Mouse (Mus musculus): Measurements from ENCODE around the gene Accsl. TPM values are rescaled to one million over a fixed set of nuclear protein-coding genes. Genes with fewer than 3 reads are reported as not detected.

The Accsl gene
- polyA plus RNA-seq, 1 experiment, result not detected

DNA sequence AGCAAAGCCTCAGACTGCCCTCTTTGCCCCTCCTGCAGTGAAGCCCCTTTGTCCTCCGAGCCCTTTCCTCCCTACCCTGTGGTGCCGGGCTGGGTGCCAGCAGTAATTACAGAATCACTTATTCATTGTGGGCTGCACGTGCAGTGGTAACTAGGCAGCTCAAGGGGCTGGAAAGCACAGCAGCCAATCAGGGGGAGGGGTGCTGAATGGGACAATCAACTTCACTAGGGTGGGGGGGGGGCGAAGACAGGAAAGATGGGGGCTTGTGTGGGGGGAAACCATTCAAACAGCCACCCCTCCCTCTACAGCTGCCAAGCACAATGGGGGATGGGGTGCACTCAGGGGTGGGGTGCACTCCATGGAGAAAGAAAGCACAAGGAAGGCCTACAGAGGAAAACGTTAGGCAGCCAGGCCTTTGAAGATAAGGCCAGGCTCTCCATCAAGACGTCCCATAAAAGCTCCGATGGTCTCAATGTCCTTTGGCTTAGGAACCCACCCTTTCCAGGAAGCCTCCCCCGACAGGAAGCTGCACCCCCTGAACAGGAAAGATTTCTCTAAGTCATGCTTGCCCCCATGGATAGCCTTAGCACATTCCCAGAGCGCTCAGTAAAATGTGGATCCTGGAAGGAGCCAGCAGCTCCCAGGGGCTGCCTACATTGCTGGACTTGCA is 22.8 kb upstream of the Accsl start:
- Histone ChIP-seq H3K4me1 (ENCODE audit: control insufficient read depth, insufficient read depth, low read length) (peaks cover 11% of the 10 kb centered on the region), H3K4me3 (replicated peaks; ENCODE audit: extremely low read depth, low read depth, low read length) (no peak overlapping the region)
- no peak for DNase-seq
- 13% methylated on average over 9 of the region's 9 CpGs for WGBS
- no peak for TF ChIP-seq CTCF (IDR thresholded peaks at IDR 0.05; ENCODE audit: insufficient read depth, low read length)
- TF ChIP-seq POLR2A (IDR thresholded peaks at IDR 0.05; ENCODE audit: borderline replicate concordance, extremely low read depth, low read depth, low read length), result no peak

DNA sequence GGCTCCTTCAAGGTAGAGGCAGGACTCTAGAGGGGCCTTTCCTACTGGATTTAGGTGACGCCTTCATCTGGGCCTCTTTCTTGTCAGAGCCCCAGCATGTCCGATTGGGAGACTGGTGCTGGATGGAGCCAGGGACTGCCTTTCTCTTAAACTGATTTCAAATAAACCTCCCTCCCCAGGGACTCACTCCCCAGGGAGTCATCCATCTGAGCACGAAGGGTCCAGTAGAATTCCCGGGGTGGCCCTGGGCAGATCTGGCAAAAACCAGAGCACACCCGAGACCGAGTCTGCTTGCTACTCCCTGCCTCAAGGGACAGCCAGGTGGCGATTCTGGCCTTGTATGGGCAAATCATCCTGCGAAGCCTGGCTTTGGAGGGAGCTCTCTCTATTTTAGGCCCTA is 21.2 kb upstream of the Accsl start:
- no peak for TF ChIP-seq CTCF (IDR thresholded peaks at IDR 0.05; ENCODE audit: insufficient read depth, low read length)
- no peak for TF ChIP-seq POLR2A (IDR thresholded peaks at IDR 0.05; ENCODE audit: borderline replicate concordance, extremely low read depth, low read depth, low read length)
- Histone ChIP-seq H3K4me1 (ENCODE audit: control insufficient read depth, insufficient read depth, low read length) (peaks cover 11% of the 10 kb centered on the region), H3K4me3 (replicated peaks; ENCODE audit: extremely low read depth, low read depth, low read length) (no peak overlapping the region)
- no peak for DNase-seq
- 83% methylated on average over 8 of the region's 8 CpGs for WGBS

DNA sequence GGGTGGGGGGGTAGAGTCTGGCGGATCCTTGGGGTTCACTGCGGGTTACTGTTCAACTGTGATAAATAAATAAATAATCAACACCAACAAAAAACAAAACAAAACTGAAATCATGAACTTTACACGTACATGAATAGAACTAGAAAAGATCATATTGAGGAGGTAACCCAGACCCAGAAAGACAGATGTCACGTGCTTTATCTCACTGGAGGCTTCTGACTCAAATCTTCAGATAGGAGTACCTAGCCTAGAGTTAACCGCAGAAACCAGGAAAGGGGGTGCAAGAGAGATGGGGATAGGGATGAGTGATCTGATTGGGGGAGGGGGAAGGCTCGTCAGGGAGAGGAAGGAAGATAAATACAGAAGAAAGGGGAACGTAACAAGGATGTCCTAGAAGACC is 20.1 kb upstream of the Accsl start:
- no peak for TF ChIP-seq POLR2A (IDR thresholded peaks at IDR 0.05; ENCODE audit: borderline replicate concordance, extremely low read depth, low read depth, low read length)
- no peak for TF ChIP-seq CTCF (IDR thresholded peaks at IDR 0.05; ENCODE audit: insufficient read depth, low read length)
- DNase-seq, result no peak
- Histone ChIP-seq H3K4me1 (ENCODE audit: control insufficient read depth, insufficient read depth, low read length) (peaks cover 11% of the 10 kb centered on the region), H3K4me3 (replicated peaks; ENCODE audit: extremely low read depth, low read depth, low read length) (no peak overlapping the region)
- WGBS, result 88% methylated on average over 7 of the region's 7 CpGs

GRCm38 (mm10) chr2:93888366-93888765 is 19.4 kb upstream of the Accsl start:
- no peak for TF ChIP-seq POLR2A (IDR thresholded peaks at IDR 0.05; ENCODE audit: borderline replicate concordance, extremely low read depth, low read depth, low read length)
- TF ChIP-seq CTCF (IDR thresholded peaks at IDR 0.05; ENCODE audit: insufficient read depth, low read length), result no peak
- DNase-seq, result no peak
- Histone ChIP-seq H3K4me1 (ENCODE audit: control insufficient read depth, insufficient read depth, low read length) (peaks cover 11% of the 10 kb centered on the region), H3K4me3 (replicated peaks; ENCODE audit: extremely low read depth, low read depth, low read length) (no peak overlapping the region)
- 84% methylated on average over 6 of the region's 6 CpGs for WGBS

DNA sequence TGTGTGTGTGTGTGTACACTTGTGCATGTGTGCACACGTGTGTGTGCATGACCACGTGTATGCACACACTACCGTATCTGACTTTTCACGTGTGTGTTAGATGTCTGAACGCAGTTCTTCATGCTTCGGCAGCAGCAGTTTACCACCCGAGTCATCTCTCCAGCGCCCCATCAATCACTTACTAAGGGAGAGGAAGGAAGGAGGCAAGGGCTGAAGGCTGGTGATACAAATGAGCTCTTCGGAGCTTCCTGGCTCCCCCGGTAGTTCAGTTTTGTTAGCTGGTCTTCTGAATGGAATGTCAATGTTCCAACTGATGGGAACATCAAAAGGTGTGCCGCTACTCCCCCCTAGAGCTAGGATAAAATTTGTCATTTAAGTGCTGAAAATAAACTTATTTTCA is 18.3 kb upstream of the Accsl start:
- 19% methylated on average over 11 of the region's 11 CpGs for WGBS
- Histone ChIP-seq H3K4me1 (ENCODE audit: control insufficient read depth, insufficient read depth, low read length) (peaks cover 11% of the 10 kb centered on the region), H3K4me3 (replicated peaks; ENCODE audit: extremely low read depth, low read depth, low read length) (no peak overlapping the region)
- DNase-seq, result no peak
- no peak for TF ChIP-seq CTCF (IDR thresholded peaks at IDR 0.05; ENCODE audit: insufficient read depth, low read length)
- TF ChIP-seq POLR2A (IDR thresholded peaks at IDR 0.05; ENCODE audit: borderline replicate concordance, extremely low read depth, low read depth, low read length), result no peak

DNA sequence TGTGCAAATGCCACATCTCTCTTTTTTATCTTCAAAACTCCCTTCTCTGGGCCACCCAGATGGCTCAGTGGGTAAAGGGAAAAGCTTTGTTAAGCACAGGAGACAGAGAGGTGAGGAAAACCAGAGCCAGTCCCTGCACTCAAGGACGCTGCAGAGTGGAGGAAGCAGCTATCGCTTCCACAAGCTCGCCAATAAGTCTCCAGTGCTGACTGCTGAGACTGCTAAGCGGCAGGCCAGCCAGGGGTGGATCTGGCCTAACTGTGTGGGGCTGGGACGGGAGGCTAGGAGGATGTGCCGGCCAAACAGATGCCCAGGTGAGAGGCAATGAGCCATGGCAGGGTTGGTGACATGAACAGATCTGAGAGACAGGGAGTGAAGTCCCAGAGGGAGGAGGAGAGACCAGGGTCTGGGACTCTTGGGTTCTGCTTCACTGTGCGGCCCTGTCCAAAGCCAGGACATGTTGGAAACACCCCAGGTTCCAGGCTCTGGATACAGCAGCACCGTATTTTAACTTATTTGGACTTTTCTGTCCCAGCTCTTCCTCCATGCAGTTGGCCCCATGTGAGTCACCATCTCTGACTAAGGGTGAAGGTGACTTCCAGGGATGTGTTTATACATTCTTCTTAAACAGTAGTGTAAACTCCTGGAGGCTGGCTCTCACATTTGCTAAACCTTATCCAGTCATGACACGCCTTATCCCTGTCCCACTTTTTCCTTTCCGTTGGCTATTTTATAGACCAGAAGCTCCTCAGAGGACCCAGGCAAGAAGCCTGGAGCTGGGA is 17.2 kb upstream of the Accsl start:
- no peak for DNase-seq
- TF ChIP-seq POLR2A (IDR thresholded peaks at IDR 0.05; ENCODE audit: borderline replicate concordance, extremely low read depth, low read depth, low read length), result no peak
- TF ChIP-seq CTCF (IDR thresholded peaks at IDR 0.05; ENCODE audit: insufficient read depth, low read length), result no peak
- 43% methylated on average over 10 of the region's 10 CpGs for WGBS
- Histone ChIP-seq H3K4me3 (replicated peaks; ENCODE audit: extremely low read depth, low read depth, low read length) (no peak overlapping the region), H3K4me1 (ENCODE audit: control insufficient read depth, insufficient read depth, low read length) (peaks cover 8% of the 10 kb centered on the region)

- H3K4me3 ChIP-seq (replicated peaks; ENCODE audit: extremely low read depth, low read depth, low read length), result no peak overlapping the region
- WGBS, result 59% methylated on average over 5 of the region's 5 CpGs
- DNase-seq, result no peak
- TF ChIP-seq POLR2A (IDR thresholded peaks at IDR 0.05; ENCODE audit: borderline replicate concordance, extremely low read depth, low read depth, low read length), result no peak
- TF ChIP-seq CTCF (IDR thresholded peaks at IDR 0.05; ENCODE audit: insufficient read depth, low read length), result no peak
- H3K4me1 ChIP-seq (ENCODE audit: control insufficient read depth, insufficient read depth, low read length), result peaks cover 5% of the 10 kb centered on the region
Observed at GRCm38 (mm10) chr2:93883066-93883465, 14.1 kb upstream of the Accsl start.

GRCm38 (mm10) chr2:93881640-93882367 is 12.8 kb upstream of the Accsl start:
- no peak for DNase-seq
- H3K4me3 ChIP-seq (replicated peaks; ENCODE audit: extremely low read depth, low read depth, low read length), result no peak overlapping the region
- H3K4me1 ChIP-seq (ENCODE audit: control insufficient read depth, insufficient read depth, low read length), result no peaks in the 10 kb centered on the region; the same call in 1 of the 2 replicates
- TF ChIP-seq POLR2A (IDR thresholded peaks at IDR 0.05; ENCODE audit: borderline replicate concordance, extremely low read depth, low read depth, low read length) (no peak), CTCF (IDR thresholded peaks at IDR 0.05; ENCODE audit: insufficient read depth, low read length) (no peak)
- 89% methylated on average over 9 of the region's 9 CpGs for WGBS

DNA sequence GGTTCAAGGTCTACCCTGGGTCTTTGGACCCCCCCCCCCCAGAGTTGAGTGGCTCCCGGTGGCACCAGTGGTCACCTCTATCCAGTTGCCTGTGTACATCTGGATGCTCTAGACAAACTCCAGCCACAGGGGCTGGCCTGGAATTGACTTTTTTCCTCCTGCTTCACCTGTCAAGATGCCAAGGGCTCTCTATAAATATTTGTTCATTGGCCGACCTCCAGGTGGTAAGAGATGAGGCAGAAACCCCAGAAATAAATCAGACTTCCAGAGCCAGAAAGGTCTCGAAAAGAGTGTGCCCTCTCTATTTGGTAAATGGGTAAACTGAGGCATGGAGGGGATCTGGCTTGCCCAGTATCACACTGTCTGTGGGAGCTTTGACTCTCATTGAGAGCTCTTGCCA is 12.0 kb upstream of the Accsl start:
- DNase-seq, result no peak
- H3K4me3 ChIP-seq (replicated peaks; ENCODE audit: extremely low read depth, low read depth, low read length), result no peak overlapping the region
- no peaks in the 10 kb centered on the region for H3K4me1 ChIP-seq (ENCODE audit: control insufficient read depth, insufficient read depth, low read length)
- WGBS, result 33% methylated on average over 3 of the region's 3 CpGs
- TF ChIP-seq CTCF (IDR thresholded peaks at IDR 0.05; ENCODE audit: insufficient read depth, low read length), result no peak
- no peak for TF ChIP-seq POLR2A (IDR thresholded peaks at IDR 0.05; ENCODE audit: borderline replicate concordance, extremely low read depth, low read depth, low read length)
